Mouse (Mus musculus) layer of hippocampus, postnatal 10 days (tissue): ENCODE data around the gene Tas1r1. TPM values are rescaled to one million over a fixed set of nuclear protein-coding genes. Genes with fewer than 3 reads are reported as not detected.
"Not testable (repeated sequence)": the region's sequence is repeated elsewhere in the genome, so short reads cannot be mapped to it uniquely, and the experiment has no call there.

Experiments
- DNase-seq, 2 experiments: peaks; one replicate each; pipeline ENCODE4 v3.0.0; 2021; ENCODE audit warnings: low spot score in 2 of 2
- total RNA-seq, 2 experiments: library from RNA; stranded (reverse); gene quantifications; 2 replicates each; pipeline ENCODE4 v1.2.3; 2021

The Tas1r1 gene
- total RNA-seq, 2 experiments from 2014 or later = 0.37 to 0.45 TPM

- no peak for DNase-seq
Measured at GRCm38 (mm10) chr4:152062390-152063110, 24.2 kb upstream of the Tas1r1 start.

DNA sequence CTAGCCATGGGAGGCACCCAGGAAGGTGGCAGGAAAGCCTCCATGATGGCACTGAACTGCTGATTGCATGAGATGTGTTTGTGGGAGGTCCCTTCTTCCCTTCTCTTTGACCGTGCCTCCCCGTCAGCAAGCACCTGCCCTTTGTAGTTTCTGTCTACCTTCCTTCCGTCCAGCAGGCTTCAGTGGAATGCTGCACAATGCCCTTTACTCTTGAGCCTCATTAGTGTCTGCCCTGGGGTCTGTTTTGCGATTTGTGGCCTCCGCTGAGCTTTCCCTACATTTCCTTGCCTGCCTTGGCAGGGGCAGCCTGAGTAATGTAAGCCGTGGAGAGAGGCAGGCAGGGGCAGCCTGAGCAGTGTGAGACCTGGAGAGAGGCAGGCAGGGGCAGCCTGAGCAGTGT lies 6.2 kb upstream of the Tas1r1 start:
- DNase-seq = no peak

DNA sequence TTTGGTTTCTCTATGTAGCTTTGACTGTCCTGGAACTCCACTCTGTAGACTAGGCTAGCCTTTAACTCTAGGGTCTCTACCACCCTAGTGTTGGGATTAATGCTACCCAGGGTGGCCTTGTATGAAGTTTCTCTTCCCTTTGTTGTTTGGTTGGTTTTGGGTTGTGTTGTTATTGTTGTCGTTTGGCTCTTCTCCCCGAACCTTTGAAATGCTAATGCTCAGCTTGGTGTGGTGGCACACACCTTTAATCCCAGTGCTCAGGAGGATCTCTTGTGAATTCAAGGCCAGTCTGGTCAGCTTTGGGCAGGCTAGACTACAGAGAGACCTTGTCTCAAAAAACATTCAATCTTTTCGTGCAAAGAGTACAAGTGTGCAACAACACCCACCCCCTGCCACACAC lies 4.8 kb upstream of the Tas1r1 start:
- no peak for DNase-seq

- no peak for DNase-seq
Measured at GRCm38 (mm10) chr4:152041924-152042641, 3.7 kb upstream of the Tas1r1 start.

- DNase-seq = no peak
Measured at GRCm38 (mm10) chr4:152039831-152040310, 1.5 kb upstream of the Tas1r1 start.

DNA sequence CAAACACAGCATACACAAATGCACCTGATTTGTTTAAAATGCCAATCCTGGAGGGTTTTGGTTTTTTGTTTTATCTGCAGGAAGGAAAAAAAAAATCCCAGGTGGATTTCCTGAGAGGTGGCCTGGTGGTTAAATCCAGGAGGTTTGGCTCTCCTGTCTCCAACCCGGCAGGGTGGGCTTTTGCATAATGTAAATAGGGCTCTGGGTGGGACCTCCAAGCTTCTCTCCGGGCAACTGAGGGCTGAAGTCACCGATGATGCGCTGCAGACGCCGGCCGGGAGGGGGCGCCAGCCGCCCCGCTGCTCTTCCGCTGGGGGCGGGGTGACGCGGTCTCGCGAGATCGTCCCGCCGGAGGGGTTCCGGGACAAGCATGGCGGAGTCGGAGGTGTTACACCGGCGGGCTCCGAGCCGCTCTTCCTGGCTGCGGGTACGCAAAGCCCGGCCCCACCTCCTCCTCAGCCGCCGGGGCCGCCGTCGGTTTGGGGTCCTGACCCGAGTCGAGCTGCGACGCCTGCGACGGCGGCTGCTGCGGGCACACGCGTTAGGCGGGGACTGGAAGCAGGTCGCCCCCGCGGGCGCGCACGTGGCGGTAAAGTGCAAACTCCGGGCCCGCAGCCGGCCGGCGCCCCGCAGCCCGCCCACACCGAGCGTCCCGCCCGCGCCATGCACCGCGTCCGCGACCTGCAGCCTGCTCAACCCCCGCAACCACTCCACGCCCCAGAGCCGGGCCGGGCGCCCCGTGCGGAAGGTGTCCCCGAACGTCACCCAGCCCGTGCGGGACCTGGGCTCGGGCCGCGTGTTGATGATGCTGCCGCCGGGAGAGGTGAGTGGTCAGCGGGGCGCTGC lies 840 bp upstream of the Tas1r1 start, which contains the start of gene Nol9:
Gene Nol9 (plus strand): TSS at position 337 of the 846 bp plus-strand sequence.
- DNase-seq = peak; percentile 95 to 96

GRCm38 (mm10) chr4:152036464-152036863 lies 1.9 kb downstream of the Tas1r1 start:
- not testable (repeated sequence) for DNase-seq

DNA sequence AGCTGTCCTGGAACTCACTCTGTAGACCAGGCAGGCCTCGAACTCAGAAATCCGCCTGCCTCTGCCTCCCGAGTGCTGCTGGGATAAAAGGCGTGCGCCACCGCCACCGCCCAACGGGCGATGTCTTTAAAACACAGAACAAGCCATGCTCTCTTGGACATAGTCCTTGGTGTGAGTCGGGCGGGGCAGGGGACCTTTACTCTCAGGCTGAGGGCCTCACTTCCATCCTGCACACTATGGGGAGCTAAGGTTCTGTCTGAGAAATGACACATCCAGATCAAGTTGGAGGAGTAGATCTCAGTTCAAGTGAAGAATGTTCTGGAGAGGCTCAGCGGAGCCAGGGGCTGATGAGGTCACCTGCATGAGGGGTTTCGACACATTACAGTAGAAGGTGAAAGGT lies 5.4 kb downstream of the Tas1r1 start:
- DNase-seq = no peak

- DNase-seq = peak in 1 of 2 experiments; percentile 43
Measured at GRCm38 (mm10) chr4:152029997-152030396, 8.4 kb downstream of the Tas1r1 start.

- peak in 1 of 2 experiments; percentile 19 for DNase-seq
Measured at GRCm38 (mm10) chr4:152029087-152029486, 9.3 kb downstream of the Tas1r1 start.

GRCm38 (mm10) chr4:152028456-152028855 lies 9.9 kb downstream of the Tas1r1 start:
- peak in 1 of 2 experiments; percentile 20 for DNase-seq

DNA sequence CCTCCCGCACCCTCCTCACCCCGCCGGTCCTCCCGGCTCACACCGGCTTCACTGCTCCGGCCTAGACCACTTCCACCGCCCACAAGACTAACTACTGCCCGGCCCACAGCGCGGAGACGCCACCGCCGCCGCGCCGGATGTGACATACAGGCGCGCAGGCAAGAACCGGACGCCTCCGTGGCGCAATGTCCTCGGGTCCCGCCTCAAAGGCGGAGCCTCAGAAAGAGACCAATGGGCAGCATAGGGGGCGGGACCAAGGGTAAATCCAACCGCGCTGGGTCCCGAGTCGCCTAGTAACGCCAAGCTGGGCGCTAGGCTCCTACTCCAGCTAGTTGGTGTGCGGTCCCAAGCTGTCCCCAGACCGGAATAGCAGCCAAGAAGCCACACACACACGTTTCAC lies 10.8 kb downstream of the Tas1r1 start, which contains the start of gene Zbtb48:
Gene Zbtb48 (minus strand): TSS at position 148 of the 400 bp plus-strand sequence.
- peak; percentile 93 to 95 for DNase-seq

GRCm38 (mm10) chr4:152026751-152027508 lies 11.4 kb downstream of the Tas1r1 start:
- DNase-seq = peak in 1 of 2 experiments; percentile 17

GRCm38 (mm10) chr4:152024525-152024924 lies 13.8 kb downstream of the Tas1r1 start:
- peak in 1 of 2 experiments; percentile 8 for DNase-seq

DNA sequence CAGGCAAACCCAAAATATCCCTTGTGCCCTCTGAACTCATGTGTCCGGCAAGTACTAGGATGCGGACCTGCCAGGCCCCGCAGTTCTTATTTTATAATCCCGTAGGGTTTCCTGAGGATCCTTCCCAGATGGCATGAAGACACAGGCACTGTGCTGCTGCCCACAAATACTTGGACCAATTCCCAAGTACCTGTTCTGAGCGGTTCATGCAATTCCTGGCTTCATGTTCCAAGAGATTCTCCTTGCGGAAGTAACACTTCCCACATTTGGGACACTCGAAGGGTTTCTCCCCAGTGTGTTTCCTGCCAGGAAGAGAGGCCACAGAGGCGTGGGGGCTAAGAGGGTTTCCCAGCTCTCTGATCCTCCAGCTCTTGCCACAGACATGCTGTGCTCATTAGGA lies 15.9 kb downstream of the Tas1r1 start:
- no peak for DNase-seq

DNA sequence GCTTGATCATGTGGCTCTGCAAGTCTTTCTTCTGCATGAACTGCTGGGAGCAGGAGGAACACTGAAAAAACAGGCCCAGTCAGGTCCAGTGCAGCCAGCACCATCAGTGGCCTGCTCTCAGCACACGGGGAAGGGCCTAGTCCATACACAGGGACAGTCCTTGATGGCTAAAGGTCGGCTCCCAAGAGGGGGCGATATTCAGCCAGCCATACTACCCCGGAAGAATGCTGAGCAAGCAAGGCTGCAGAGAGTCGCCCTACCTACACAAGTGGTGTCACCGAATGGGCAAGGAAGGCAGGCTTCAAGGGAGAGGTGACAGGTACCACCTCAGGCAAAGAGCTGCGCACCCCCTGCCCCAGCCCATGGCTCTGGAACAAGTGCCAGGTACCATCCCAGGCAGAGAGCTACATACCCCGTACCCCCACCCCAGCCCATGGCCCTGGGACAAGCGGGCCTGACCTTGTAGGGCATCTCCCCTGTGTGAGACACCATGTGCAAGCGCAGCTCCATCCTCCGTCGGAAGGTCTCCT lies 16.7 kb downstream of the Tas1r1 start:
- no peak for DNase-seq

- DNase-seq = no peak
Measured at GRCm38 (mm10) chr4:152020024-152020423, 18.3 kb downstream of the Tas1r1 start.

- no peak for DNase-seq
Measured at GRCm38 (mm10) chr4:152019073-152019472, 19.3 kb downstream of the Tas1r1 start.

DNA sequence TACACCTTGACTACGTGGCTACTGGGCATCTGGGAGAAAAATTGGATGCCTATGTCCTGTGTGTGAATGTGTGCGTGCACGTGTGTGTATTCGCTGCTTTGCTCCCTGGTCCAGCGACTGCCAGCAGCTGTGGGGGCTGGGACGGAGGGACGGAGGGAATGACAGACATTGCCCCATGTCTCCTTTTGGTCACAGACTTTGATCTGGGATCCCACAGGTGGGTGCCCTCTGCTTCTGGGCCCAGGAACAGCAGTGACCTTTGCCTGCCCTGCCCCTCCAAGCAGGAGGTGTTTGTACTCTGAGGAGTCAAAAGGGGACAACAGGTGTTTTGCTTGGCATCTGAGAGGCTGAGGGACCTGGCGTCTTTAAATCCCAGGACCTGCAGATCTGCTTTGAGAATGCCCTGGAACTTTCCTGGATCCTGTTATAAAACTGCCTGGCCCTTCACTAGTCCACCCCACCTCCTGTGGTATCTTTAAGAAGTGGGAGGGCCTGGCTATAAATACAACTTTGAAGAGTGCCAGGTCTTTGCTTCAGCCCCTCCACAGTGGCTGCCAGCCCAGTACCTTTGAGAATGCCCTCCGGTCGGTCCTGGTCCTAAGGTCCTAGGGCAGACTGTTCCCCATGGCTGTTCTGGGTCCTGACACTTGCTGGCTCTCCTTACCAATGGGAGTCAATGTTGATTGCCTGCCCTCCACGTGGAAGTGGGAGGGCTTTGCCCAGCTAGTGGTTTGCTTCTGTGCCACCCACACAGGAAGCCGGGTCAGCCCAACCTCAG lies 25.1 kb downstream of the Tas1r1 start:
- DNase-seq = no peak
